Mouse (Mus musculus): ENCODE results near the gene Sowahc. TPM values are rescaled to one million over a fixed set of nuclear protein-coding genes. Genes with fewer than 3 reads are reported as not detected.

The Sowahc gene
- polyA plus RNA-seq, 1 experiment, result 0.27 TPM

GRCm38 (mm10) chr10:59250679-59251078 is 28.9 kb downstream of the Sowahc start:
- peaks cover 9% of the 10 kb centered on the region for H3K4me1 ChIP-seq
- no peaks in the 10 kb centered on the region for H3K9me3 ChIP-seq
- H3K27me3 ChIP-seq (replicated peaks), result peaks cover 40% of the 10 kb centered on the region
- H3K36me3 ChIP-seq (replicated peaks; ENCODE audit: low read length), result no peaks in the 10 kb centered on the region
- no peak for TF ChIP-seq GATA1 (IDR thresholded peaks at IDR 0.05; ENCODE audit: borderline replicate concordance, low read length)
- no peak for TF ChIP-seq FLI1 (IDR thresholded peaks at IDR 0.05; ENCODE audit: low read length)
- H3K4me3 ChIP-seq (replicated peaks), result no peak overlapping the region

GRCm38 (mm10) chr10:59251980-59252379 is 30.2 kb downstream of the Sowahc start:
- H3K9me3 ChIP-seq, result no peaks in the 10 kb centered on the region
- no peaks in the 10 kb centered on the region for H3K36me3 ChIP-seq (replicated peaks; ENCODE audit: low read length)
- peaks cover 37% of the 10 kb centered on the region for H3K27me3 ChIP-seq (replicated peaks)
- no peak overlapping the region for H3K4me3 ChIP-seq (replicated peaks)
- peaks cover 9% of the 10 kb centered on the region for H3K4me1 ChIP-seq
- TF ChIP-seq FLI1 (IDR thresholded peaks at IDR 0.05; ENCODE audit: low read length), result no peak
- no peak for TF ChIP-seq GATA1 (IDR thresholded peaks at IDR 0.05; ENCODE audit: borderline replicate concordance, low read length)

GRCm38 (mm10) chr10:59252396-59252795 is 30.6 kb downstream of the Sowahc start:
- H3K4me3 ChIP-seq (replicated peaks), result no peak overlapping the region
- H3K9me3 ChIP-seq, result no peaks in the 10 kb centered on the region
- peaks cover 37% of the 10 kb centered on the region for H3K27me3 ChIP-seq (replicated peaks)
- no peaks in the 10 kb centered on the region for H3K36me3 ChIP-seq (replicated peaks; ENCODE audit: low read length)
- TF ChIP-seq GATA1 (IDR thresholded peaks at IDR 0.05; ENCODE audit: borderline replicate concordance, low read length) (no peak), FLI1 (IDR thresholded peaks at IDR 0.05; ENCODE audit: low read length) (no peak)
- H3K4me1 ChIP-seq, result peaks cover 9% of the 10 kb centered on the region

GRCm38 (mm10) chr10:59253541-59254079 is 31.9 kb downstream of the Sowahc start:
- Histone ChIP-seq H3K36me3 (replicated peaks; ENCODE audit: low read length) (no peaks in the 10 kb centered on the region), H3K9me3 (no peaks in the 10 kb centered on the region), H3K4me1 (peaks cover 9% of the 10 kb centered on the region), H3K27me3 (replicated peaks) (peaks cover 37% of the 10 kb centered on the region), H3K4me3 (replicated peaks) (no peak overlapping the region)
- TF ChIP-seq GATA1 (IDR thresholded peaks at IDR 0.05; ENCODE audit: borderline replicate concordance, low read length), result no peak
- TF ChIP-seq FLI1 (IDR thresholded peaks at IDR 0.05; ENCODE audit: low read length), result no peak

GRCm38 (mm10) chr10:59256533-59256932 is 34.8 kb downstream of the Sowahc start:
- H3K36me3 ChIP-seq (replicated peaks; ENCODE audit: low read length), result no peaks in the 10 kb centered on the region
- TF ChIP-seq GATA1 (IDR thresholded peaks at IDR 0.05; ENCODE audit: borderline replicate concordance, low read length), result no peak
- TF ChIP-seq FLI1 (IDR thresholded peaks at IDR 0.05; ENCODE audit: low read length), result no peak
- H3K4me1 ChIP-seq, result peaks cover 9% of the 10 kb centered on the region
- no peak overlapping the region for H3K4me3 ChIP-seq (replicated peaks)
- H3K9me3 ChIP-seq, result no peaks in the 10 kb centered on the region
- H3K27me3 ChIP-seq (replicated peaks), result peaks cover 40% of the 10 kb centered on the region

GRCm38 (mm10) chr10:59259572-59259971 is 37.8 kb downstream of the Sowahc start:
- peaks cover 41% of the 10 kb centered on the region for H3K27me3 ChIP-seq (replicated peaks)
- no peaks in the 10 kb centered on the region for H3K36me3 ChIP-seq (replicated peaks; ENCODE audit: low read length)
- no peak overlapping the region for H3K4me3 ChIP-seq (replicated peaks)
- H3K9me3 ChIP-seq, result no peaks in the 10 kb centered on the region
- TF ChIP-seq GATA1 (IDR thresholded peaks at IDR 0.05; ENCODE audit: borderline replicate concordance, low read length) (no peak), FLI1 (IDR thresholded peaks at IDR 0.05; ENCODE audit: low read length) (no peak)
- peaks cover 8% of the 10 kb centered on the region; the same call in 1 of the 2 replicates for H3K4me1 ChIP-seq

- TF ChIP-seq FLI1 (IDR thresholded peaks at IDR 0.05; ENCODE audit: low read length) (no peak), GATA1 (IDR thresholded peaks at IDR 0.05; ENCODE audit: borderline replicate concordance, low read length) (no peak)
- Histone ChIP-seq H3K4me3 (replicated peaks) (no peak overlapping the region), H3K36me3 (replicated peaks; ENCODE audit: low read length) (no peaks in the 10 kb centered on the region), H3K4me1 (peaks cover 23% of the 10 kb centered on the region), H3K9me3 (no peaks in the 10 kb centered on the region), H3K27me3 (replicated peaks) (peaks cover 33% of the 10 kb centered on the region)
Measured at GRCm38 (mm10) chr10:59261603-59262002, 39.9 kb downstream of the Sowahc start.

- TF ChIP-seq FLI1 (IDR thresholded peaks at IDR 0.05; ENCODE audit: low read length) (no peak), GATA1 (IDR thresholded peaks at IDR 0.05; ENCODE audit: borderline replicate concordance, low read length) (no peak)
- Histone ChIP-seq H3K4me3 (replicated peaks) (no peak overlapping the region), H3K4me1 (peaks cover 23% of the 10 kb centered on the region), H3K27me3 (replicated peaks) (peaks cover 33% of the 10 kb centered on the region), H3K9me3 (no peaks in the 10 kb centered on the region), H3K36me3 (replicated peaks; ENCODE audit: low read length) (no peaks in the 10 kb centered on the region)
Measured at GRCm38 (mm10) chr10:59262021-59262420, 40.3 kb downstream of the Sowahc start.

GRCm38 (mm10) chr10:59262979-59263378 is 41.2 kb downstream of the Sowahc start:
- H3K4me3 ChIP-seq (replicated peaks), result no peak overlapping the region
- H3K9me3 ChIP-seq, result no peaks in the 10 kb centered on the region
- no peaks in the 10 kb centered on the region for H3K36me3 ChIP-seq (replicated peaks; ENCODE audit: low read length)
- no peak for TF ChIP-seq FLI1 (IDR thresholded peaks at IDR 0.05; ENCODE audit: low read length)
- TF ChIP-seq GATA1 (IDR thresholded peaks at IDR 0.05; ENCODE audit: borderline replicate concordance, low read length), result no peak
- peaks cover 36% of the 10 kb centered on the region for H3K27me3 ChIP-seq (replicated peaks)
- H3K4me1 ChIP-seq, result peaks cover 24% of the 10 kb centered on the region

- H3K9me3 ChIP-seq, result no peaks in the 10 kb centered on the region
- TF ChIP-seq FLI1 (IDR thresholded peaks at IDR 0.05; ENCODE audit: low read length) (no peak), GATA1 (IDR thresholded peaks at IDR 0.05; ENCODE audit: borderline replicate concordance, low read length) (no peak)
- no peaks in the 10 kb centered on the region for H3K36me3 ChIP-seq (replicated peaks; ENCODE audit: low read length)
- H3K27me3 ChIP-seq (replicated peaks), result peaks cover 31% of the 10 kb centered on the region
- H3K4me3 ChIP-seq (replicated peaks), result peak overlapping the region; percentile 54
- peaks cover 30% of the 10 kb centered on the region for H3K4me1 ChIP-seq
Measured at GRCm38 (mm10) chr10:59265067-59265466, 43.3 kb downstream of the Sowahc start.

Measured in megakaryocyte, embryonic 14.5 days (primary cell).